Mouse (Mus musculus) B cell, adult 2 months (primary cell): ENCODE data around the gene Igbp1b.

Experiments used
- DNase-seq, 2 experiments: peaks; one replicate each; pipeline ENCODE4 v3.0.0; 2022

The Igbp1b gene

GRCm38 (mm10) chr6:138658516-138658915 lies at the start of gene Igbp1b:
Gene Igbp1b (minus strand): TSS chr6:138658544.
- DNase-seq, result no peak

GRCm38 (mm10) chr6:138682959-138683358 lies 24.6 kb upstream of the Igbp1b start:
- DNase-seq, result no peak

GRCm38 (mm10) chr6:138672704-138673141 lies 14.4 kb upstream of the Igbp1b start:
- DNase-seq, result no peak

- DNase-seq, result no peak
These were observed 7.1 kb upstream of the Igbp1b start for GRCm38 (mm10) chr6:138665416-138665815.

GRCm38 (mm10) chr6:138645604-138646003 lies 12.7 kb downstream of the Igbp1b start:
- DNase-seq, result no peak

- DNase-seq, result no peak
These were observed 19.0 kb downstream of the Igbp1b start for GRCm38 (mm10) chr6:138639351-138639750.

GRCm38 (mm10) chr6:138620786-138621185 lies 37.6 kb downstream of the Igbp1b start:
- DNase-seq, result no peak

GRCm38 (mm10) chr6:138618396-138618795 lies 39.9 kb downstream of the Igbp1b start:
- no peak for DNase-seq
